Mouse (Mus musculus) limb, embryonic 13.5 days (tissue): Measurements from ENCODE around the gene Agap1. TPM values are rescaled to one million over a fixed set of nuclear protein-coding genes. Genes with fewer than 3 reads are reported as not detected.

ENCODE experiments used
- ATAC-seq: fragments of 200-750 bp; cut with Nextera tagmentation; 2 replicates; pipeline ENCODE4 v1.8.0; 2017; ENCODE audit warnings: low read depth, moderate number of reproducible peaks, moderate TSS enrichment; ENCODE audit not compliant: low FRiP score
- H3K27ac ChIP-seq: fragments of 300-500 bp; sonication (generic); 2 replicates; pipeline ENCODE4 v1.5.1; 2015; ENCODE audit warnings: inconsistent platforms, mild to moderate bottlenecking, moderate library complexity
- H3K27me3 ChIP-seq: fragments of 300-500 bp; sonication (generic); 2 replicates; pipeline ENCODE4 v1.6.1; 2015; ENCODE audit warnings: mild to moderate bottlenecking, inconsistent platforms
- H3K36me3 ChIP-seq: fragments of 300-500 bp; sonication (generic); 2 replicates; pipeline ENCODE4 v1.6.1; 2015; ENCODE audit warnings: inconsistent platforms, mild to moderate bottlenecking, moderate library complexity
- H3K4me1 ChIP-seq: fragments of 300-500 bp; sonication (generic); 2 replicates; pipeline ENCODE4 v1.6.1; 2015; ENCODE audit warnings: inconsistent platforms
- H3K4me2 ChIP-seq: fragments of 300-500 bp; sonication (generic); replicated peaks from 2 replicates; pipeline ENCODE4 v1.6.1; 2015; ENCODE audit warnings: inconsistent platforms, mild to moderate bottlenecking, moderate library complexity
- H3K4me3 ChIP-seq: fragments of 300-500 bp; sonication (generic); 2 replicates; pipeline ENCODE4 v1.5.1; 2015; ENCODE audit warnings: moderate library complexity, mild to moderate bottlenecking, inconsistent platforms
- H3K9ac ChIP-seq: fragments of 300-500 bp; sonication (generic); 2 replicates; pipeline ENCODE4 v1.6.1; 2015; ENCODE audit warnings: mild to moderate bottlenecking, inconsistent platforms
- H3K9me3 ChIP-seq: fragments of 300-500 bp; sonication (generic); 2 replicates; pipeline ENCODE4 v1.6.1; 2016; ENCODE audit warnings: inconsistent platforms
- WGBS: fragments of 180-500 bp; shearing (Covaris S2); methylation state at CpG from one replicate; pipeline ENCODE4 v1.1.7; 2015; 5-methylcytosine and 5-hydroxymethylcytosine counted together
- polyA plus RNA-seq: library from polyadenylated mRNA; unstranded; fragments of >200 nt; fragmentation: Nextera tagmentation; extraction: Ambion mirVana; gene quantifications from 2 replicates; pipeline ENCODE4 v1.2.1, GENCODE M21; 2015

Gene Agap1
- polyA plus RNA-seq, 1 experiment from 2014 or later, result 13.3 TPM

GRCm38 (mm10) chr1:89576174-89576890 lies 121.7 kb downstream of the Agap1 start:
- no peak overlapping the region; the same call in 1 of the 2 replicates for H3K9ac ChIP-seq
- H3K27me3 ChIP-seq, result peaks cover 8% of the 10 kb centered on the region
- H3K27ac ChIP-seq, result no peak overlapping the region; the same call in 1 of the 2 replicates
- peak overlapping the region; percentile 29; the same call in 1 of the 2 replicates for H3K4me3 ChIP-seq
- no peaks in the 10 kb centered on the region for H3K9me3 ChIP-seq
- no peaks in the 10 kb centered on the region for H3K36me3 ChIP-seq
- H3K4me2 ChIP-seq, result peak overlapping the region; percentile 59
- no peak for ATAC-seq
- 64% methylated on average over 7 of the region's 7 CpGs for WGBS
- peaks cover 41% of the 10 kb centered on the region for H3K4me1 ChIP-seq

GRCm38 (mm10) chr1:89576985-89577384 lies 122.4 kb downstream of the Agap1 start:
- Histone ChIP-seq H3K27me3 (peaks cover 15% of the 10 kb centered on the region), H3K4me2 (peak overlapping the region; percentile 59), H3K27ac (peak overlapping the region; percentile 61; the same call in 1 of the 2 replicates), H3K4me3 (peak overlapping the region; percentile 29), H3K4me1 (peaks cover 48% of the 10 kb centered on the region), H3K9me3 (no peaks in the 10 kb centered on the region), H3K36me3 (no peaks in the 10 kb centered on the region), H3K9ac (peak overlapping the region; percentile 50)
- peak; percentile 55 for ATAC-seq
- WGBS, result 18% methylated on average over 4 of the region's 4 CpGs

GRCm38 (mm10) chr1:89580031-89580998 lies 125.7 kb downstream of the Agap1 start:
- no peaks in the 10 kb centered on the region for H3K36me3 ChIP-seq
- no peaks in the 10 kb centered on the region for H3K9me3 ChIP-seq
- 0 out of 2 replicates have a peak overlapping the region, but pooled peaks have one; percentile 3 for H3K27ac ChIP-seq
- under 1% methylated on average over 144 of the region's 146 CpGs for WGBS
- H3K4me3 ChIP-seq, result peak overlapping the region; percentile 72
- peaks cover 55% of the 10 kb centered on the region for H3K4me1 ChIP-seq
- peaks cover 26% of the 10 kb centered on the region for H3K27me3 ChIP-seq
- H3K9ac ChIP-seq, result peak overlapping the region; percentile 78
- H3K4me2 ChIP-seq, result peak overlapping the region; percentile 100
- ATAC-seq, result peak; percentile 66

- H3K4me2 ChIP-seq, result peak overlapping the region; percentile 100
- H3K4me1 ChIP-seq, result peaks cover 46% of the 10 kb centered on the region
- no peaks in the 10 kb centered on the region for H3K36me3 ChIP-seq
- peaks cover 26% of the 10 kb centered on the region for H3K27me3 ChIP-seq
- no peaks in the 10 kb centered on the region for H3K9me3 ChIP-seq
- no peak overlapping the region for H3K27ac ChIP-seq
- peak overlapping the region; percentile 72 for H3K4me3 ChIP-seq
- ATAC-seq, result peak; percentile 26; the same call in 1 of the 2 replicates
- WGBS, result under 1% methylated on average over 95 of the region's 95 CpGs
- H3K9ac ChIP-seq, result peak overlapping the region; percentile 78
These were observed 126.6 kb downstream of the Agap1 start for GRCm38 (mm10) chr1:89580999-89581765.

- 21% methylated on average over 6 of the region's 6 CpGs for WGBS
- no peak; the same call in 1 of the 2 replicates for ATAC-seq
These were observed 127.1 kb downstream of the Agap1 start for GRCm38 (mm10) chr1:89581766-89582125.

GRCm38 (mm10) chr1:89583369-89583768 lies 128.8 kb downstream of the Agap1 start:
- no peaks in the 10 kb centered on the region for H3K36me3 ChIP-seq
- H3K27me3 ChIP-seq, result peaks cover 26% of the 10 kb centered on the region
- no peak overlapping the region for H3K4me3 ChIP-seq
- H3K4me2 ChIP-seq, result no peak overlapping the region
- H3K9ac ChIP-seq, result no peak overlapping the region
- H3K4me1 ChIP-seq, result peaks cover 34% of the 10 kb centered on the region
- no peaks in the 10 kb centered on the region for H3K9me3 ChIP-seq
- no peak overlapping the region for H3K27ac ChIP-seq
- WGBS, result 63% methylated on average over 5 of the region's 5 CpGs
- ATAC-seq, result no peak

More at GRCm38 (mm10) chr1:89581766-89582125, 127.1 kb downstream of the Agap1 start:
- H3K4me1 ChIP-seq, result peaks cover 41% of the 10 kb centered on the region
- H3K4me3 ChIP-seq, result peak overlapping the region; percentile 72
- no peak overlapping the region for H3K27ac ChIP-seq
- peak overlapping the region; percentile 100 for H3K4me2 ChIP-seq
- H3K9me3 ChIP-seq, result no peaks in the 10 kb centered on the region
- no peaks in the 10 kb centered on the region for H3K36me3 ChIP-seq
- H3K9ac ChIP-seq, result peak overlapping the region; percentile 78
- peaks cover 26% of the 10 kb centered on the region for H3K27me3 ChIP-seq

- 72% methylated on average over 14 of the region's 14 CpGs for WGBS
- H3K4me2 ChIP-seq, result no peak overlapping the region
- peaks cover 13% of the 10 kb centered on the region for H3K36me3 ChIP-seq
- ATAC-seq, result no peak
- H3K9me3 ChIP-seq, result peaks cover 7% of the 10 kb centered on the region; the same call in 1 of the 2 replicates
- no peak overlapping the region for H3K9ac ChIP-seq
- no peak overlapping the region for H3K4me3 ChIP-seq
- H3K27me3 ChIP-seq, result peaks cover 9% of the 10 kb centered on the region
- H3K4me1 ChIP-seq, result peaks cover 14% of the 10 kb centered on the region
- H3K27ac ChIP-seq, result no peak overlapping the region
These were observed 132.5 kb downstream of the Agap1 start for GRCm38 (mm10) chr1:89586991-89587683.

GRCm38 (mm10) chr1:89588154-89588553 lies 133.5 kb downstream of the Agap1 start:
- 0 out of 2 replicates have a peak, but pooled peaks cover 4% of the 10 kb centered on the region for H3K4me1 ChIP-seq
- H3K9me3 ChIP-seq, result peaks cover 7% of the 10 kb centered on the region; the same call in 1 of the 2 replicates
- H3K27me3 ChIP-seq, result no peaks in the 10 kb centered on the region
- ATAC-seq, result no peak
- WGBS, result 70% methylated on average over 4 of the region's 4 CpGs
- H3K9ac ChIP-seq, result no peak overlapping the region
- no peak overlapping the region for H3K27ac ChIP-seq
- peaks cover 18% of the 10 kb centered on the region for H3K36me3 ChIP-seq
- H3K4me2 ChIP-seq, result no peak overlapping the region
- H3K4me3 ChIP-seq, result no peak overlapping the region

- no peak for ATAC-seq
- no peak overlapping the region for H3K9ac ChIP-seq
- H3K36me3 ChIP-seq, result peaks cover 18% of the 10 kb centered on the region
- no peak overlapping the region for H3K27ac ChIP-seq
- no peak overlapping the region for H3K4me2 ChIP-seq
- no peaks in the 10 kb centered on the region for H3K27me3 ChIP-seq
- H3K4me3 ChIP-seq, result no peak overlapping the region
- H3K4me1 ChIP-seq, result 0 out of 2 replicates have a peak, but pooled peaks cover 3% of the 10 kb centered on the region
- H3K9me3 ChIP-seq, result peaks cover 7% of the 10 kb centered on the region; the same call in 1 of the 2 replicates
- 92% methylated on average over 7 of the region's 7 CpGs for WGBS
These were observed 136.4 kb downstream of the Agap1 start for GRCm38 (mm10) chr1:89590994-89591393.

- no peak for ATAC-seq
- H3K9me3 ChIP-seq, result peaks cover 7% of the 10 kb centered on the region; the same call in 1 of the 2 replicates
- no peak overlapping the region for H3K4me3 ChIP-seq
- H3K27ac ChIP-seq, result no peak overlapping the region
- peaks cover 4% of the 10 kb centered on the region; the same call in 1 of the 2 replicates for H3K4me1 ChIP-seq
- WGBS, result 86% methylated on average over 4 of the region's 4 CpGs
- no peak overlapping the region for H3K9ac ChIP-seq
- peaks cover 18% of the 10 kb centered on the region for H3K36me3 ChIP-seq
- H3K4me2 ChIP-seq, result no peak overlapping the region
- no peaks in the 10 kb centered on the region for H3K27me3 ChIP-seq
These were observed 138.6 kb downstream of the Agap1 start for GRCm38 (mm10) chr1:89593219-89593618.

- no peak overlapping the region for H3K27ac ChIP-seq
These were observed 140.4 kb downstream of the Agap1 start for GRCm38 (mm10) chr1:89594999-89595398.

More at GRCm38 (mm10) chr1:89594999-89595398, 140.4 kb downstream of the Agap1 start:
- Histone ChIP-seq H3K4me2 (no peak overlapping the region), H3K9ac (no peak overlapping the region), H3K4me3 (no peak overlapping the region), H3K27me3 (no peaks in the 10 kb centered on the region), H3K9me3 (peaks cover 7% of the 10 kb centered on the region; the same call in 1 of the 2 replicates), H3K4me1 (peaks cover 22% of the 10 kb centered on the region), H3K36me3 (peaks cover 18% of the 10 kb centered on the region)
- no peak for ATAC-seq
- 91% methylated on average over 8 of the region's 8 CpGs for WGBS
